Mouse (Mus musculus) liver, embryonic 14.5 days (tissue): ENCODE data around the gene Lrp10. TPM values are rescaled to one million over a fixed set of nuclear protein-coding genes. Genes with fewer than 3 reads are reported as not detected.

ENCODE experiments used
- ATAC-seq: fragments of 200-750 bp; cut with Nextera tagmentation; 2 replicates; pipeline ENCODE4 v1.8.0; 2017; ENCODE audit warnings: moderate number of reproducible peaks, mild to moderate bottlenecking, moderate library complexity; ENCODE audit not compliant: insufficient read depth
- DNase-seq, 3 experiments: peaks; one replicate each; pipeline ENCODE4 v3.0.0-alpha.2; 2012 to 2013; ENCODE audit warnings: low read depth in 3 of 3, low spot score in 3 of 3
- H3K27ac ChIP-seq: fragments of 300-500 bp; sonication (generic); 2 replicates; pipeline ENCODE4 v1.5.1; 2014; ENCODE audit warnings: moderate library complexity, mild to moderate bottlenecking, control low read depth, inconsistent platforms
- H3K27me3 ChIP-seq: fragments of 300-500 bp; sonication (generic); 2 replicates; pipeline ENCODE4 v1.6.1; 2014; ENCODE audit warnings: mild to moderate bottlenecking, low read length, moderate library complexity; ENCODE audit not compliant: control insufficient read depth, insufficient read depth
- H3K36me3 ChIP-seq: fragments of 300-500 bp; sonication (generic); replicated peaks from 2 replicates; pipeline ENCODE4 v1.6.1; 2014; ENCODE audit warnings: low read depth; ENCODE audit not compliant: control insufficient read depth, insufficient read depth
- H3K4me1 ChIP-seq, 2 experiments: fragments of 200-500 bp in 1 of 2; fragments of 300-500 bp in 1 of 2; sonication (generic) in 1 of 2; replicated peaks; 2 replicates each; pipeline ENCODE4 v1.6.1; 2012 to 2014; ENCODE audit warnings: antibody characterized with exemption in 1 of 2, inconsistent platforms in 1 of 2, low read length in 1 of 2; ENCODE audit not compliant: control insufficient read depth in 2 of 2, insufficient read depth in 2 of 2
- H3K4me2 ChIP-seq: fragments of 300-500 bp; sonication (generic); 2 replicates; pipeline ENCODE4 v1.6.1; 2014; ENCODE audit warnings: low read depth, mild to moderate bottlenecking, control low read depth, moderate library complexity
- H3K4me3 ChIP-seq, 2 experiments: fragments of 200-500 bp in 1 of 2; fragments of 300-500 bp in 1 of 2; sonication (generic) in 1 of 2; 2 replicates each; pipeline ENCODE4 v1.5.1; 2012 to 2014; ENCODE audit warnings: low read depth in 2 of 2, low read length in 2 of 2, mild to moderate bottlenecking in 2 of 2, control low read depth in 1 of 2, inconsistent platforms in 1 of 2, moderate library complexity in 1 of 2; ENCODE audit not compliant: insufficient read depth in 1 of 2
- H3K9ac ChIP-seq: fragments of 300-500 bp; sonication (generic); replicated peaks from 2 replicates; pipeline ENCODE4 v1.6.1; 2014; ENCODE audit warnings: mild to moderate bottlenecking, control low read depth, moderate library complexity
- H3K9me3 ChIP-seq: fragments of 300-500 bp; sonication (generic); 2 replicates; pipeline ENCODE4 v1.6.1; 2016; ENCODE audit warnings: low read length, mixed read lengths; ENCODE audit not compliant: control insufficient read depth
- CTCF ChIP-seq: IDR thresholded peaks from 2 replicates; pipeline ENCODE4 v1.5.1; 2016; ENCODE audit warnings: antibody characterized with exemption, low read depth, control low read depth
- EP300 ChIP-seq: IDR thresholded peaks from 2 replicates; pipeline ENCODE4 v1.6.1; 2016; ENCODE audit warnings: antibody characterized with exemption, low read depth
- WGBS: fragments of 180-500 bp; shearing (Covaris S2); extraction: QIAGEN DNeasy Blood & Tissue Kit; methylation state at CpG from one replicate; pipeline ENCODE4 v1.1.7; 2014; ENCODE audit not compliant: insufficient replicate concordance; 5-methylcytosine and 5-hydroxymethylcytosine counted together
- polyA plus RNA-seq, 2 experiments: library from polyadenylated mRNA; depleted of rRNA in 1 of 2; stranded (reverse) in 1 of 2; unstranded in 1 of 2; fragments of >200 nt; fragmentation: Nextera tagmentation in 1 of 2; extraction: Ambion mirVana in 1 of 2; gene quantifications; 2 replicates each; pipeline versions ENCODE4 v1.2.1 to v1.2.3; 2012 to 2014

Lrp10 gene
- polyA plus RNA-seq, 2 experiments, result 11.1 to 12.9 TPM

GRCm38 (mm10) chr14:54475941-54476844, 12.3 kb downstream of the Lrp10 start, which contains the start of gene Rem2:
Gene Rem2, plus strand, starts transcription at chr14:54476100.
- WGBS, result 4% methylated on average over 23 of the region's 23 CpGs
- Histone ChIP-seq H3K4me3 (peak within 1 kb of the TSS; percentile 16 to 31; a peak in 3 of 4 replicates), H3K4me1 (peaks cover 0 to 3% of the 10 kb centered on the region in 2 experiments; a peak in 2 of 4 replicates), H3K27ac (no peak within 1 kb of the TSS), H3K9me3 (no peaks in the 10 kb centered on the region), H3K4me2 (peak within 1 kb of the TSS; percentile 52), H3K27me3 (peaks cover 52% of the 10 kb centered on the region), H3K36me3 (no peaks in the 10 kb centered on the region), H3K9ac (no peak within 1 kb of the TSS)
- TF ChIP-seq EP300, result no peak
- no peak for TF ChIP-seq CTCF
- DNase-seq (no peak), ATAC-seq (no peak)

- 61% methylated on average over 15 of the region's 15 CpGs for WGBS
- TF ChIP-seq EP300 (no peak), CTCF (no peak)
- ATAC-seq (no peak), DNase-seq (no peak)
- no peaks in the 10 kb centered on the region for H3K36me3 ChIP-seq
- H3K9me3 ChIP-seq, result no peaks in the 10 kb centered on the region
- H3K4me3 ChIP-seq, result no peak overlapping the region
- H3K4me2 ChIP-seq, result no peak overlapping the region
- no peak overlapping the region for H3K9ac ChIP-seq
- no peak overlapping the region for H3K27ac ChIP-seq
- peaks cover 52% of the 10 kb centered on the region for H3K27me3 ChIP-seq
- peaks cover 0 to 3% of the 10 kb centered on the region in 2 experiments; a peak in 1 of 4 replicates for H3K4me1 ChIP-seq
Observed at GRCm38 (mm10) chr14:54477172-54477909, 13.4 kb downstream of the Lrp10 start.

GRCm38 (mm10) chr14:54479451-54479920, 15.5 kb downstream of the Lrp10 start:
- no peak for DNase-seq
- H3K27ac ChIP-seq, result no peak overlapping the region
- H3K9ac ChIP-seq, result no peak overlapping the region
- no peaks in the 10 kb centered on the region for H3K36me3 ChIP-seq
- TF ChIP-seq CTCF (no peak), EP300 (no peak)
- peak overlapping the region; percentile 12 to 29; a peak in 3 of 4 replicates for H3K4me3 ChIP-seq
- peak overlapping the region; percentile 50 for H3K4me2 ChIP-seq
- H3K9me3 ChIP-seq, result no peaks in the 10 kb centered on the region
- no peak for ATAC-seq
- peaks cover 0 to 3% of the 10 kb centered on the region in 2 experiments; a peak in 1 of 4 replicates for H3K4me1 ChIP-seq
- peaks cover 52% of the 10 kb centered on the region for H3K27me3 ChIP-seq
- 4% methylated on average over 40 of the region's 40 CpGs for WGBS

GRCm38 (mm10) chr14:54480673-54481072, 16.7 kb downstream of the Lrp10 start:
- no peak overlapping the region for H3K27ac ChIP-seq
- no peaks in the 10 kb centered on the region for H3K36me3 ChIP-seq
- no peak for TF ChIP-seq EP300
- TF ChIP-seq CTCF, result no peak
- ATAC-seq (no peak), DNase-seq (no peak)
- peaks cover 44% of the 10 kb centered on the region for H3K27me3 ChIP-seq
- no peaks in the 10 kb centered on the region for H3K9me3 ChIP-seq
- 50% methylated on average over 6 of the region's 6 CpGs for WGBS
- H3K9ac ChIP-seq, result no peak overlapping the region
- H3K4me1 ChIP-seq, result peaks cover 0 to 5% of the 10 kb centered on the region in 2 experiments; a peak in 1 of 4 replicates
- no peak overlapping the region for H3K4me3 ChIP-seq
- H3K4me2 ChIP-seq, result no peak overlapping the region
